Mouse (Mus musculus) limb, embryonic 14.5 days (tissue): ENCODE measurements around the gene Mef2d. TPM values are rescaled to one million over a fixed set of nuclear protein-coding genes. Genes with fewer than 3 reads are reported as not detected.

ENCODE experiments used
- ATAC-seq: fragments of 200-750 bp; cut with Nextera tagmentation; 2 replicates; pipeline ENCODE4 v1.8.0; 2017; ENCODE audit warnings: low read depth, moderate number of reproducible peaks, moderate TSS enrichment; ENCODE audit not compliant: low FRiP score
- DNase-seq: peaks from one replicate; pipeline ENCODE4 v3.0.0-alpha.2; 2015; ENCODE audit warnings: low spot score
- H3K27ac ChIP-seq: fragments of 300-500 bp; sonication (generic); replicated peaks from 2 replicates; pipeline ENCODE4 v1.5.1; 2014; ENCODE audit warnings: low read depth, mild to moderate bottlenecking, low read length, moderate library complexity, mixed read lengths
- H3K27me3 ChIP-seq: fragments of 300-500 bp; sonication (generic); 2 replicates; pipeline ENCODE4 v1.6.1; 2014; ENCODE audit warnings: low read length, mixed read lengths; ENCODE audit not compliant: control insufficient read depth, insufficient read depth
- H3K36me3 ChIP-seq: fragments of 300-500 bp; sonication (generic); 2 replicates; pipeline ENCODE4 v1.6.1; 2014; ENCODE audit warnings: mild to moderate bottlenecking, low read length, moderate library complexity, mixed read lengths; ENCODE audit not compliant: control insufficient read depth, insufficient read depth
- H3K4me1 ChIP-seq: fragments of 300-500 bp; sonication (generic); 2 replicates; pipeline ENCODE4 v1.6.1; 2014; ENCODE audit warnings: antibody characterized with exemption, low read length, mixed read lengths; ENCODE audit not compliant: control insufficient read depth, insufficient read depth
- H3K4me2 ChIP-seq: fragments of 300-500 bp; sonication (generic); replicated peaks from 2 replicates; pipeline ENCODE4 v1.6.1; 2014; ENCODE audit warnings: low read depth, mild to moderate bottlenecking, low read length, moderate library complexity; ENCODE audit not compliant: severe bottlenecking
- H3K4me3 ChIP-seq: fragments of 300-500 bp; sonication (generic); replicated peaks from 2 replicates; pipeline ENCODE4 v1.5.1; 2014; ENCODE audit warnings: low read length
- H3K9ac ChIP-seq: fragments of 300-500 bp; sonication (generic); 2 replicates; pipeline ENCODE4 v1.6.1; 2014; ENCODE audit warnings: mild to moderate bottlenecking, low read depth, low read length, moderate library complexity; ENCODE audit not compliant: severe bottlenecking
- H3K9me3 ChIP-seq: fragments of 300-500 bp; sonication (generic); 2 replicates; pipeline ENCODE4 v1.6.1; 2016; ENCODE audit warnings: low read length; ENCODE audit not compliant: control insufficient read depth
- POLR2A ChIP-seq: fragments of 200-500 bp; IDR thresholded peaks from 2 replicates; pipeline ENCODE4 v1.8.0; 2012; ENCODE audit warnings: inconsistent platforms, mild to moderate bottlenecking, moderate library complexity, borderline replicate concordance; ENCODE audit not compliant: insufficient read depth, insufficient read length; ENCODE audit errors: extremely low read depth
- WGBS: fragments of 180-500 bp; shearing (Covaris S2); extraction: QIAGEN DNeasy Blood & Tissue Kit; methylation state at CpG from one replicate; pipeline ENCODE4 v1.1.7; 2014; 5-methylcytosine and 5-hydroxymethylcytosine counted together
- polyA plus RNA-seq, 2 experiments: library from polyadenylated mRNA; depleted of rRNA in 1 of 2; stranded (reverse) in 1 of 2; unstranded in 1 of 2; fragments of >200 nt; fragmentation: Nextera tagmentation in 1 of 2; extraction: Ambion mirVana in 1 of 2; gene quantifications; 2 replicates each; pipeline versions ENCODE4 v1.2.1 to v1.2.3; 2012 to 2014

Mef2d gene
- polyA plus RNA-seq (2012; rRNA removed) (58.7 and 79.0 TPM in 2 replicates), polyA plus RNA-seq (2014; fragmentation: Nextera tagmentation; extraction: Ambion mirVana) (27.4 and 29.6 TPM in 2 replicates)

DNA sequence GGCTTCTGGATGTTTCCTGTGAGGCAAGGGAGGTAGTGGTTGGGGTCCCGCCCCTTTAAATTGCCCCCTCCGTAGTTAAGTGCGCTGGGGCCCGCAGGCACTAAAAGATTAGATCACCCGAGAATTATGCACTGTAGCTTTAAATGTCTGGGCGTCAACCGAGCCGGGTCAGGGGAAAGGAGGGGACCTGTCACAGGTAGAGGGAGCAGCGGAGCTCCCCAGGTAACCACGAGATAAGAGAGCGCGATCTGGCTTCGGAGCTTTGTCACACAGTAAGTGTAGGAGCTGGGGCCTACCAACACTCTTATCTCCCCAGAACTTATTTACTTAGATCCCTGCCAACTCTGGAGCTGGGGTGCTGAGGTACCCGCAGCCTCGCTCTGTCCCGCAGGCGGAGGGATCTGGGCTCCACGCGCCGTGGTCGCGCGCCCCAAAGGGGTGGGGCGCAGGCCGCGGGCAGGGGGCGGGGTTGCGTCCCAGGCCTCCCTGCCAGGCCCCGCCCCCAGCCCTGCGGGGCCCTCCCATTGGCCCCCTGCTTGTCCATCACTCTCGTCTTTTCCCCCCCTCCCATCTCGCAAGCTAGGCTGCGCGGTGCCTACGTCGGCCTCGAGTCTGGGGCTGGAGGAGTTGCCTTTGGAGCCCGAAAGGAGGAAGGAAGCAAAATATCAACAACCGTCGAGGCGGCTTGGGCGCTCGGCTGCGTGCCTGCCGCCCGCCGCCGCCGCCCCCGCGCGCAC is at the start of gene Mef2d:
Gene Mef2d (plus strand): TSS at position 586 of the 737 bp plus-strand sequence.
- Histone ChIP-seq H3K9ac (peak within 1 kb of the TSS; percentile 87), H3K36me3 (peaks cover 5% of the 10 kb centered on the region), H3K27me3 (no peaks in the 10 kb centered on the region), H3K4me2 (peak within 1 kb of the TSS; percentile 97), H3K4me3 (peak within 1 kb of the TSS; percentile 76), H3K9me3 (no peaks in the 10 kb centered on the region), H3K4me1 (peaks cover 67% of the 10 kb centered on the region), H3K27ac (peak within 1 kb of the TSS; percentile 97)
- peak; percentile 89 for ATAC-seq
- peak; percentile 66; the same call in 1 of the 2 replicates for TF ChIP-seq POLR2A
- peak; percentile 95 for DNase-seq
- WGBS, result under 1% methylated on average over 37 of the region's 52 CpGs

DNA sequence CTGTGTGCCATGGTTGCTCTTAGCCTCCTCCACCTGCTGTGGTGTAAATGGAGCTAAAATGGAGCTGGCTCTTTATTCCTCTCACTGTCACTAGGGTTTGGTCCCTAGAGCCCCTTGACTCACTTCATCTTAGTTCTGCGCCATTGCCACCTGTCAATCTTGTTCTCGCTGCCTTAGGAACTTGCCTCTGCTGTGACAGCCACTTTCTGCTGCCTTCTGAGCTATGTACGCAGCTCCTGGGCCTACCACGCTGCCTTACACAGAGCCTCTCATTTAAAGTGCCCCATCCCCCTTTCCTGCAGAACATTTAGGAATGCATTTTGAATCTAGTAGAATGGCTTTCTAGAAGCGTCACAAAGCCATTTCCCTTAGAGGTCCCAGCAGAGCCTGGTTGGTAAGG is 48.0 kb upstream of the Mef2d start:
- H3K4me3 ChIP-seq, result no peak overlapping the region
- 87% methylated on average over 5 of the region's 5 CpGs for WGBS
- no peak for DNase-seq
- no peaks in the 10 kb centered on the region for H3K4me1 ChIP-seq
- H3K4me2 ChIP-seq, result no peak overlapping the region
- H3K27ac ChIP-seq, result no peak overlapping the region
- no peaks in the 10 kb centered on the region for H3K27me3 ChIP-seq
- no peak for TF ChIP-seq POLR2A
- ATAC-seq, result no peak
- no peak overlapping the region for H3K9ac ChIP-seq
- peaks cover 78% of the 10 kb centered on the region for H3K36me3 ChIP-seq
- H3K9me3 ChIP-seq, result no peaks in the 10 kb centered on the region

DNA sequence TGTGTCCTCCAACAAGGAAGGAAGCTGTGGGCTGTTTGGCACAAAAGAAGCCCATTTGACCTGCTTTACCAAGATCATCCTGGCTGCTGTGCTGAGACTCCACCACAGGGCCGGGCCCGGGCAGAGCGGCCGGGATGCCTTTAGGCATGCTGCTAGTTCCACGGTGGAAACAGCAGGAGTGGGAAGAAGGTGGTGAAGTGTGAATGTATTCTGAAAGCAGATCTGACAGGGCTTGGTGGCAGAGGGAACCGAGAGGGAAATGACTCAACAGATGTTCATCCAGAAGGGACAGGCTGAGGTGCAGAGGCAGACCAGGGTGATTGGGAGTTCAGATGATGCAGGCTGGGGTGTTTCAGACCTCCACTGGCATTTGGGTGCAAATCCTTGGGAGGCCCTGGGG is 44.5 kb upstream of the Mef2d start:
- Histone ChIP-seq H3K4me1 (no peaks in the 10 kb centered on the region), H3K9ac (no peak overlapping the region), H3K36me3 (peaks cover 72% of the 10 kb centered on the region), H3K9me3 (no peaks in the 10 kb centered on the region), H3K27me3 (no peaks in the 10 kb centered on the region), H3K27ac (no peak overlapping the region), H3K4me2 (no peak overlapping the region), H3K4me3 (no peak overlapping the region)
- WGBS, result 82% methylated on average over 6 of the region's 6 CpGs
- DNase-seq (no peak), ATAC-seq (no peak)
- TF ChIP-seq POLR2A, result no peak

DNA sequence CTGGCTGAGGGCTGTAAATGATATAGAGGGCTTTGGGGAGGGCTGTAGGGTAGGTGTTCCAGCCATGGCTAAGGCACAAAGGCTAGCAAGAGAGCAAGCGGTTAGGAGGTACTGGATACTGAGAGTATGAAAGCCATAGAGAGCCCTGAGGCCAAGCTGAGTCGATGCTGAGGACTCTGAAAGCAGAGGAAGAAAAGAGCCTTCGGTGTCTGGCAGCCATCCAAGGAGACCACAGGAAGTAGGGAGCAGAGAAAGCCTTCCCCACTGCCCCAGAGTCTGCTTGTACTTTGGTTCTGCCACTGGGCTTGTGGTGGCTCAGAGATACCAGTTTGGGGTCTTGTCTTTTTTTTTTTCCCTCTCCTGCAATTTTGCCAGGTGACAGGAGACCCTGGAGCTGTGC is 41.9 kb upstream of the Mef2d start:
- WGBS, result 75% methylated on average over 3 of the region's 3 CpGs
- Histone ChIP-seq H3K4me2 (no peak overlapping the region), H3K9me3 (no peaks in the 10 kb centered on the region), H3K36me3 (peaks cover 68% of the 10 kb centered on the region), H3K27me3 (no peaks in the 10 kb centered on the region), H3K27ac (no peak overlapping the region), H3K4me1 (no peaks in the 10 kb centered on the region), H3K9ac (no peak overlapping the region), H3K4me3 (no peak overlapping the region)
- TF ChIP-seq POLR2A, result no peak
- ATAC-seq, result no peak
- no peak for DNase-seq

DNA sequence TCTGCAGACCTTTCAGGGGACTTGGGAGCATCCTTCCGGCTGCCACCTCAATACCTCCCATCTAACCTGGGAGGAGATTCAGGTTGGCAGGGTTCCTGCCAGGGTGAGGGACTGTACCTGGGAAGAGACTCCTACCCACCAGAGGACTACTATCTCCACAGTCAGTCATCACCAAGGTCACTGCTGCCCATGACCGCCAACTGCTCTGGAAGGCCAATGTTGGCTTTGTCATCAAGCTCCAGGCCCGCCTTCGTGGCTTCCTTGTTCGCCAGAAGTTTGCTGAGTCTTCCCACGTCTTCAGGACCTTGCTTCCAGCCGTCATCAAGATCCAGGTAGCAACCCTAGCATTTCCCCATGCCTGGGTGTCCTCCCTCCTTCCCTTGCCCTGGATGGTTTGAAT is 40.4 kb upstream of the Mef2d start:
- Histone ChIP-seq H3K4me3 (no peak overlapping the region), H3K4me1 (no peaks in the 10 kb centered on the region), H3K9me3 (no peaks in the 10 kb centered on the region), H3K4me2 (no peak overlapping the region), H3K27me3 (no peaks in the 10 kb centered on the region), H3K36me3 (peaks cover 77% of the 10 kb centered on the region), H3K9ac (no peak overlapping the region), H3K27ac (no peak overlapping the region)
- WGBS, result 93% methylated on average over 7 of the region's 7 CpGs
- DNase-seq (no peak), ATAC-seq (no peak)
- no peak for TF ChIP-seq POLR2A
